Mouse (Mus musculus) lung, adult 2 months (tissue): Measurements from ENCODE around the gene Iffo2. TPM values are rescaled to one million over a fixed set of nuclear protein-coding genes. Genes with fewer than 3 reads are reported as not detected.

Source experiments
- DNase-seq: peaks from one replicate; pipeline ENCODE4 v3.0.0; 2022
- H3K4me1 ChIP-seq: fragments of 200-500 bp; 2 replicates; pipeline ENCODE4 v1.6.1; 2011; ENCODE audit warnings: low read length; ENCODE audit not compliant: control insufficient read depth, insufficient read depth
- H3K4me3 ChIP-seq: fragments of 200-500 bp; replicated peaks from 2 replicates; pipeline ENCODE3; 2011; ENCODE audit warnings: low read depth, mild to moderate bottlenecking, control low read depth, low read length; ENCODE audit errors: extremely low read depth
- CTCF ChIP-seq: fragments of 200-500 bp; IDR thresholded peaks from 2 replicates; pipeline ENCODE4 v1.5.1; 2011; ENCODE audit warnings: mild to moderate bottlenecking, low read length, control low read depth; ENCODE audit not compliant: insufficient read depth
- POLR2A ChIP-seq: fragments of 200-500 bp; IDR thresholded peaks from 2 replicates; pipeline ENCODE4 v1.6.1; 2011; ENCODE audit warnings: low read depth, mild to moderate bottlenecking, control low read depth, low read length, borderline replicate concordance; ENCODE audit errors: extremely low read depth
- WGBS: fragments of 180-500 bp; shearing (Covaris S2); methylation state at CpG from one replicate; pipeline ENCODE4 v1.1.7; 2018; 5-methylcytosine and 5-hydroxymethylcytosine counted together
- polyA plus RNA-seq: library from polyadenylated mRNA; depleted of rRNA; stranded (reverse); fragments of >200 nt; gene quantifications from 2 replicates; pipeline ENCODE4 v1.2.3, GENCODE M21; 2012

Iffo2 gene
- polyA plus RNA-seq, 1 experiment: 9.5 TPM

DNA sequence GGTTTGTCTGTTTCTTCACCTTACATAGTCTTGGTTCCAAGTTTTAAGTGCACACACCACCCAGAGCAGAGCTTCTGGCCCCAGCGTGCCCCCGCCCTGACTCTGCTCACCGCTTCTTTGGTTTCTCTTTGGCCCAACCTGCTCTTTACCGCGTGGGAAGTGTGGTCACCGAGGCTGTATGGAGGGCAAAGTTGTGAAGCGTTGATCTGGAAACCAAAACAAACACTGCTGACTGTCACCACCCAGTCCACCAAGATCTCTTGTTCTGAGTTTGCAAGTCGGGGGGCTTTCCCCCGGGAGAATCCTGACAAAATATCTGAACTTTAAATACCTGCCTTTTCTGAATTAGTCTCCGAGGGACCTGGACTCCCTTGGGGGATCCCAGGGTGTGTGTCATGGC lies 48.7 kb downstream of the Iffo2 start:
- Histone ChIP-seq H3K4me3 (no peak overlapping the region), H3K4me1 (peaks cover 38% of the 10 kb centered on the region)
- no peak for TF ChIP-seq POLR2A
- no peak for TF ChIP-seq CTCF
- DNase-seq: no peak
- 21% methylated on average over 10 of the region's 10 CpGs for WGBS

DNA sequence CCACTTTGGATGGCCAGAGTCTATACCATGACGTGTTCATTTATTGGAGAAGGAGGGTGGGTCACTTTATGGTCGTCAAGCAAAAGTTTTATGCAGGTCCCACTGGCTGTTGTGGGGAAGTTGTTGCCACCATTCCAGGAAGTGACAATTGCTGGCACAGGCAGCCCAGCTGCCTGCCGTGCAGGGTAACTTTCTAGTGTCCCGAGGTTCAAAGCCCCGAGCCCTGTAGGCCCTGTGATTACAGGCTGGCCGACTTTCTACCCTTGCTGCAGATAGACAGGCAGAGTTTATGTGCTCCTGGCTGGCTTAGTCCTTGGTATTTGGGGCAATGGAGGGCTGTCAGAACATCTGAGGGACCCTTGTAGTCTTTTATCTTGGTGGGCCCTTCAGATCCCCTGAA lies 49.1 kb downstream of the Iffo2 start:
- 30% methylated on average over 6 of the region's 6 CpGs for WGBS
- Histone ChIP-seq H3K4me1 (peaks cover 38% of the 10 kb centered on the region), H3K4me3 (no peak overlapping the region)
- no peak for TF ChIP-seq POLR2A
- TF ChIP-seq CTCF: no peak
- DNase-seq: no peak

DNA sequence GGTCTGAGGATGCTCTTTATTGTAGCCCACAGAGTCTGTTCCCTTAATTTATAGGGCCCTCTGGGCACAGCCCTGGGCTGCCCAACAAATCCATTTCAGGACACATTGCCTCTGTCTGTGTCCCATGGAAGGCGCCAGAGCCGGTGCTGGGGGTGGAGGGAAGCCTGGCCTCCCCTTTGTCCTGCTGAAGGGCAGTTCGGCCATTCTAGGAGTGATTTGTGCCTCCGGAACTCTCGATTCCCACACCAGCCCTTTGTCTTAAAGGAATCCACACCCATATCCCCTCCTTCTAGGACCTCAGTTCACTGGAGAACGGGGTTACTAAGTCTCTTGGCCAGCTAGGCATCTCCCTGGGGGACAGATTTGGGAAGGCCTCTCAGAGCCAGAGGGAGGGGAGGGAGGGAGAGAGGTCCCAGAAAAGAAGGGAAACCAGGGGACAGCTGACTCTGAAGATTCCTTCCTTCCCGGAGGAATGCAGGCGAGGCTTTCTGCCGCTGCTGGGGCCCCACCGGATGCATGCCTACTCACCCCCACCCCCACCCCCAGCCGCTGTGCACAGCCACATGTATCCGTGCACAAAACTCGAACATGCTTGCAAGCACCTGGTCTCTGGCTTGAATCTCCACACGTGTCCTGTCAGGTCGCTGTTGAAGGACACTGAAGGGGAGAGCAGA lies 50.5 kb downstream of the Iffo2 start:
- Histone ChIP-seq H3K4me3 (no peak overlapping the region), H3K4me1 (peaks cover 38% of the 10 kb centered on the region)
- 16% methylated on average over 15 of the region's 15 CpGs for WGBS
- DNase-seq: no peak
- TF ChIP-seq POLR2A: no peak
- no peak for TF ChIP-seq CTCF

DNA sequence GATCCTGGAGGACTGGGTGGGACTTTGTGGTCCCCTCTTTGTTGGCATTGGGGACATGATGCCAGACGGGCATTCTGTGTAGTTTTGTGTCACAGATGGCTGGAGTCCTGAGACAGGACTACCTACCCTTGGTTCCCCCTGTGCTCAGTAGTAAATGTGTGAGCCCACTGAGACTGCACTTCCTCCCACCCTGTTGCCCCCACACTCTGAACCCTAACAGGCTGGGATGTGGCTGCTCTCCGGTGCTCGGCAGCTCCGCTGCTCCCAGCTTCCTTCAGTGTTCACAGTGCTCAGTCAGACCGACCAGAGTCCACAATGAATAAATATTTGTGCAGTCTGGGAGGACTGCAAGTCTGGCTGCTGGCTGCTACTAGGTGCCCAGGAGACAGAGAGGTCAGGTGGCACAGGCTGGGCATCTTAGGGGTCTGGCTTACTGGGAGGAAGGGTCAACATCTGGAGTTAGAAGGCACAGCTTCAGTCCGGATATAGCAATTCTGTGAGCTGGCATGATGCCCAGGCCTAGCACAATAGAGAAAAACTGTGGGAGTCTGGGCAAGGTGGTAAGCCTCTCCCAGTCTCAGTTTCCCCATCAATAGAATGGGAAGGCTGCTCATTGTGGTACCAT lies 51.2 kb downstream of the Iffo2 start:
- WGBS: 13% methylated on average over 6 of the region's 6 CpGs
- no peak overlapping the region for H3K4me3 ChIP-seq
- H3K4me1 ChIP-seq: peaks cover 37% of the 10 kb centered on the region
- TF ChIP-seq CTCF (no peak), POLR2A (no peak)
- DNase-seq: no peak

- WGBS: 63% methylated on average over 6 of the region's 6 CpGs
- DNase-seq: no peak
- peaks cover 38% of the 10 kb centered on the region for H3K4me1 ChIP-seq
- no peak for TF ChIP-seq POLR2A
- TF ChIP-seq CTCF: no peak
- no peak overlapping the region for H3K4me3 ChIP-seq
Observed at GRCm38 (mm10) chr4:139582346-139582745, 52.0 kb downstream of the Iffo2 start.

DNA sequence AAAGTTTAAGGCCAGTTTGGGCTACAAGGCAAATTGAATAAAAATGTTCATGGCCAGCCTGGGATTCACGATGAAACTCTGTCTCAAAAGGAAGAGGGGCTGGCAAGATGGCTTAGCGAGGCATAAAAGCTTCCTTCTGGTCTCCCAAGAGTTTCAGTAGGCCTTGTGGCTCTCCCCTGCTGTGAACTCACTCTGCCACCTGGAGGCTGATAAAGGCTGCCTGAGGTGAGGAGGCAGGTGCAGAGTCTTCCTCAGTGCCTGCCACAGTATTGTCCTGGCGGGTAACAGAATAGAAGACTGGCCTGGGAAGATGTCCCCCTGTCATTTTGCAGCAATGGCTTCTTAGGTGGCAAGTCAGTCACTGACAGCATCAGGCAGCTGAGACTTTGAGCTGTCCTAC lies 52.6 kb downstream of the Iffo2 start:
- no peak overlapping the region for H3K4me3 ChIP-seq
- peaks cover 40% of the 10 kb centered on the region for H3K4me1 ChIP-seq
- no peak for DNase-seq
- TF ChIP-seq POLR2A (no peak), CTCF (0 out of 2 replicates have a peak, but pooled peaks have one; percentile 3)
- 64% methylated on average over 3 of the region's 3 CpGs for WGBS

DNA sequence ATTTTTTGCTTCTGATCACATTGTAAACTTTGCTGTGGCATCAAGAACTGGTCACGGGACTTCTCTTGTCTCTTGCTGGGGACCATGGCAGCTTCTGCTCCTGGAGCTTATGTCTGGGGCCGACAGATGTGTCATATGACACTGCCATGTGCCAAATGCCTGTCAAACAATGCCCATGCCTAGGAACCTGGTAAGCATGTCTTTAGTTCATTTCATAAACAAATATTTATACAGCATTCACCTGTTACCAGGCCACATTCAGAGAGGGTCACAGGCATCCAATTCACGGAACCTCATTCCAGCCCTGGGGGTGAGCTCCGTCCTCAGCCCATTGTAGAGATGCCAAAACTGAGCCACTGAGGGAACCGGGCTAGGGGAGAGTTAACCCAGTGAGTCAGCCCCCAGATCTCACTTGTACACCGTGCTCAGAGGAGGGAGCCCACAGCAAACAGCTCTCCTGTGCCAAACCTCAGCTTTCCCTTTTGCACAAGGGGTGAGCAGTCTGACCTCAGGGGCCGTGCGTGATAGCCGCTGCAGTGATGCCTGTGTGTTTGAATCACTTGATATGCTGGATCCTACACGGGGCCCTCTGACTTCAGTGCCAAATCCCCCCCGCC lies 53.4 kb downstream of the Iffo2 start:
- WGBS: 69% methylated on average over 11 of the region's 11 CpGs
- no peak for DNase-seq
- Histone ChIP-seq H3K4me1 (peaks cover 35% of the 10 kb centered on the region), H3K4me3 (no peak overlapping the region)
- TF ChIP-seq CTCF (no peak), POLR2A (no peak)

DNA sequence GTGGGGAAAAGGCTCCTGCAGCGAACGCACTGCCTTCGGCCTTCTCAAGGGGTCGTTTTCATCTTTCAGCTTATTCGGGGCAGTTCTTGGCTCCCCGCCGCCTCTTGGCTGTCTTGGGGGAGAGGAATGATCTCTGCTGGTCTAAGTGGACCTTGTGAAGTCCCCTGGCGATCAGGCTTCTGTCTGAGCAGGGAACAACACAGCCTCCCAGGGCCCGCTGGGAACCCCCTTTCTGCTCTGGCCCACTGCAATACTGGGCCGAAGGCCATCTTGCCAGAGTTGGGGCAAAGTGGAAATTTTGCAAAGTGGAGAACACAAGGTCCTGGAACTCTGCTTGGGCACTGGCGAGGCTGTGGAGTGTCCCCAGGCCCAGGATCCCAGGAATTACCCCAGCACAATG lies 54.4 kb downstream of the Iffo2 start:
- WGBS: 75% methylated on average over 11 of the region's 11 CpGs
- H3K4me1 ChIP-seq: peaks cover 32% of the 10 kb centered on the region
- DNase-seq: no peak
- H3K4me3 ChIP-seq: no peak overlapping the region
- TF ChIP-seq POLR2A (no peak), CTCF (no peak)

GRCm38 (mm10) chr4:139585713-139586112 lies 55.4 kb downstream of the Iffo2 start:
- 80% methylated on average over 7 of the region's 7 CpGs for WGBS
- TF ChIP-seq POLR2A (no peak), CTCF (no peak)
- Histone ChIP-seq H3K4me3 (no peak overlapping the region), H3K4me1 (peaks cover 27% of the 10 kb centered on the region)
- no peak for DNase-seq

DNA sequence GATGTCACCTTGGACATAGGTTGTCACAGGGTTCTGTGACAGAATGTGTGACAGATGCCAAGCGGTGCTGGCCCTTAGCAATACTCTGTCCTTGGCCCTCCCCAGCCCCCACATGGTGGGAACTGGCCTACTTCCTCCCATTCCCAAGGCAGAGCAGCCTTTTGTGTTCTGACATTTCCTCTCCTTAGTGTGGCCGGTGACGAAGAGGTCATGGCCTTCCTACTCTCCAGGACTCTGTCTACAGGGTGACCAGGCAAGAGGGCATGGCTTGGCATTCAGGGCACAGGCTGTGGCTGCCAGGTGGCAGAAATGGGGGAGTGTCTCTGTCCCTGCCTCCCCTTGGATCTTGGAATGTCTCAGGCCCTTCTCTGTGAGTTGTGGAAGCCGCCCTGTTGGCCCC lies 57.0 kb downstream of the Iffo2 start:
- 41% methylated on average over 4 of the region's 4 CpGs for WGBS
- peaks cover 12% of the 10 kb centered on the region for H3K4me1 ChIP-seq
- H3K4me3 ChIP-seq: no peak overlapping the region
- TF ChIP-seq POLR2A (no peak), CTCF (no peak)
- DNase-seq: no peak
